Mouse (Mus musculus) stomach, postnatal 0 days (tissue): ENCODE results near the gene Mdga1. TPM values are rescaled to one million over a fixed set of nuclear protein-coding genes. Genes with fewer than 3 reads are reported as not detected.
A peak's percentile ranks its signal among the peaks of the same experiment; 100 is the strongest.

Source experiments
- ATAC-seq: fragments of 200-750 bp; cut with Nextera tagmentation; 2 replicates; pipeline ENCODE4 v1.8.0; 2017; ENCODE audit not compliant: low FRiP score, low TSS enrichment
- DNase-seq: peaks from one replicate; pipeline ENCODE4 v3.0.0-alpha.2; 2016; ENCODE audit warnings: low spot score
- H3K27ac ChIP-seq: fragments of 300-500 bp; sonication (generic); replicated peaks from 2 replicates; pipeline ENCODE4 v1.5.1; 2014; ENCODE audit warnings: mild to moderate bottlenecking, control low read depth
- H3K27me3 ChIP-seq: fragments of 300-500 bp; sonication (generic); 2 replicates; pipeline ENCODE4 v1.6.1; 2014; ENCODE audit warnings: low read length; ENCODE audit not compliant: control insufficient read depth, insufficient read depth
- H3K36me3 ChIP-seq: fragments of 300-500 bp; sonication (generic); 2 replicates; pipeline ENCODE4 v1.6.1; 2014; ENCODE audit warnings: low read length, mixed read lengths; ENCODE audit not compliant: control insufficient read depth, insufficient read depth
- H3K4me1 ChIP-seq: fragments of 300-500 bp; sonication (generic); replicated peaks from 2 replicates; pipeline ENCODE4 v1.6.1; 2014; ENCODE audit warnings: antibody characterized with exemption; ENCODE audit not compliant: control insufficient read depth, insufficient read depth
- H3K4me2 ChIP-seq: fragments of 300-500 bp; sonication (generic); replicated peaks from 2 replicates; pipeline ENCODE4 v1.6.1; 2014; ENCODE audit warnings: low read depth, mild to moderate bottlenecking, control low read depth, moderate library complexity
- H3K4me3 ChIP-seq: fragments of 300-500 bp; sonication (generic); 2 replicates; pipeline ENCODE4 v1.5.1; 2014; ENCODE audit warnings: low read depth, low read length, control low read depth
- H3K9ac ChIP-seq: fragments of 300-500 bp; sonication (generic); 2 replicates; pipeline ENCODE4 v1.6.1; 2014; ENCODE audit warnings: mild to moderate bottlenecking, low read length, control low read depth, mixed read lengths
- H3K9me3 ChIP-seq: fragments of 300-500 bp; sonication (generic); 2 replicates; pipeline ENCODE4 v1.6.1; 2016; ENCODE audit warnings: low read length; ENCODE audit not compliant: control insufficient read depth
- CTCF ChIP-seq: IDR thresholded peaks from 2 replicates; pipeline ENCODE4 v1.5.1; 2016; ENCODE audit warnings: antibody characterized with exemption, low read depth, mild to moderate bottlenecking, moderate library complexity
- EP300 ChIP-seq: optimal IDR thresholded peaks from 2 replicates; pipeline ENCODE3; 2016; ENCODE audit warnings: antibody characterized with exemption
- WGBS: fragments of 180-500 bp; shearing (Covaris S2); extraction: QIAGEN DNeasy Blood & Tissue Kit; methylation state at CpG from one replicate; pipeline ENCODE4 v1.1.7; 2014; 5-methylcytosine and 5-hydroxymethylcytosine counted together
- polyA plus RNA-seq: library from polyadenylated mRNA; unstranded; fragments of >200 nt; fragmentation: Nextera tagmentation; extraction: Ambion mirVana; gene quantifications from 2 replicates; pipeline ENCODE4 v1.2.1, GENCODE M21; 2015

Gene Mdga1
- polyA plus RNA-seq, 1 experiment from 2014 or later, result 2.1 TPM

GRCm38 (mm10) chr17:29944376-29944775 lies 25.5 kb downstream of the Mdga1 start:
- Histone ChIP-seq H3K4me3 (no peak overlapping the region), H3K36me3 (no peaks in the 10 kb centered on the region), H3K4me1 (no peaks in the 10 kb centered on the region), H3K27me3 (no peaks in the 10 kb centered on the region), H3K9me3 (no peaks in the 10 kb centered on the region), H3K27ac (no peak overlapping the region), H3K4me2 (no peak overlapping the region), H3K9ac (no peak overlapping the region)
- no peak for DNase-seq
- 75% methylated on average over 11 of the region's 11 CpGs for WGBS
- TF ChIP-seq EP300 (no peak), CTCF (no peak)
- no peak for ATAC-seq

- H3K9me3 ChIP-seq, result no peaks in the 10 kb centered on the region
- no peaks in the 10 kb centered on the region for H3K4me1 ChIP-seq
- H3K9ac ChIP-seq, result no peak overlapping the region
- no peak overlapping the region for H3K4me3 ChIP-seq
- H3K27me3 ChIP-seq, result no peaks in the 10 kb centered on the region
- H3K27ac ChIP-seq, result no peak overlapping the region
- DNase-seq (no peak), ATAC-seq (no peak)
- TF ChIP-seq CTCF (no peak), EP300 (no peak)
- WGBS, result 82% methylated on average over 5 of the region's 5 CpGs
- no peak overlapping the region for H3K4me2 ChIP-seq
- no peaks in the 10 kb centered on the region for H3K36me3 ChIP-seq
Measured at GRCm38 (mm10) chr17:29939011-29939410, 30.9 kb downstream of the Mdga1 start.

- H3K9me3 ChIP-seq, result no peaks in the 10 kb centered on the region
- H3K36me3 ChIP-seq, result no peaks in the 10 kb centered on the region
- WGBS, result 81% methylated on average over 9 of the region's 9 CpGs
- H3K27me3 ChIP-seq, result no peaks in the 10 kb centered on the region
- H3K4me2 ChIP-seq, result no peak overlapping the region
- no peak for DNase-seq
- no peak overlapping the region for H3K27ac ChIP-seq
- H3K4me3 ChIP-seq, result no peak overlapping the region
- no peaks in the 10 kb centered on the region for H3K4me1 ChIP-seq
- no peak overlapping the region for H3K9ac ChIP-seq
- no peak for ATAC-seq
- no peak for TF ChIP-seq EP300
- no peak for TF ChIP-seq CTCF
Measured at GRCm38 (mm10) chr17:29937350-29937781, 32.5 kb downstream of the Mdga1 start.

- TF ChIP-seq EP300 (no peak), CTCF (no peak)
- 71% methylated on average over 12 of the region's 12 CpGs for WGBS
- no peaks in the 10 kb centered on the region for H3K9me3 ChIP-seq
- DNase-seq (no peak), ATAC-seq (peak; percentile 58; the same call in 1 of the 2 replicates)
- H3K4me2 ChIP-seq, result no peak overlapping the region
- no peak overlapping the region for H3K4me3 ChIP-seq
- H3K4me1 ChIP-seq, result no peaks in the 10 kb centered on the region
- H3K9ac ChIP-seq, result no peak overlapping the region
- H3K27ac ChIP-seq, result no peak overlapping the region
- no peaks in the 10 kb centered on the region for H3K27me3 ChIP-seq
- no peaks in the 10 kb centered on the region for H3K36me3 ChIP-seq
Measured at GRCm38 (mm10) chr17:29934133-29934851, 35.6 kb downstream of the Mdga1 start.

- H3K4me2 ChIP-seq, result no peak overlapping the region
- H3K9ac ChIP-seq, result no peak overlapping the region
- H3K36me3 ChIP-seq, result no peaks in the 10 kb centered on the region
- 73% methylated on average over 6 of the region's 6 CpGs for WGBS
- H3K4me3 ChIP-seq, result no peak overlapping the region
- H3K27me3 ChIP-seq, result no peaks in the 10 kb centered on the region
- DNase-seq (no peak), ATAC-seq (no peak)
- no peak overlapping the region for H3K27ac ChIP-seq
- TF ChIP-seq EP300 (no peak), CTCF (no peak)
- no peaks in the 10 kb centered on the region for H3K9me3 ChIP-seq
- no peaks in the 10 kb centered on the region for H3K4me1 ChIP-seq
Measured at GRCm38 (mm10) chr17:29932753-29933152, 37.1 kb downstream of the Mdga1 start.

GRCm38 (mm10) chr17:29931224-29931945 lies 38.5 kb downstream of the Mdga1 start:
- TF ChIP-seq EP300 (no peak), CTCF (no peak)
- ATAC-seq, result no peak
- H3K27me3 ChIP-seq, result no peaks in the 10 kb centered on the region
- H3K9me3 ChIP-seq, result no peaks in the 10 kb centered on the region
- no peak overlapping the region for H3K4me2 ChIP-seq
- whole genome bisulfite sequencing, result 90% methylated on average over 31 of the region's 31 CpGs
- H3K4me1 ChIP-seq, result no peaks in the 10 kb centered on the region
- H3K4me3 ChIP-seq, result no peak overlapping the region
- H3K9ac ChIP-seq, result no peak overlapping the region
- no peaks in the 10 kb centered on the region for H3K36me3 ChIP-seq
- DNase-seq, result no peak
- H3K27ac ChIP-seq, result no peak overlapping the region
